Comparison of ENCODE assay signal across 8 mouse cellular contexts in the genomic region with DNA sequence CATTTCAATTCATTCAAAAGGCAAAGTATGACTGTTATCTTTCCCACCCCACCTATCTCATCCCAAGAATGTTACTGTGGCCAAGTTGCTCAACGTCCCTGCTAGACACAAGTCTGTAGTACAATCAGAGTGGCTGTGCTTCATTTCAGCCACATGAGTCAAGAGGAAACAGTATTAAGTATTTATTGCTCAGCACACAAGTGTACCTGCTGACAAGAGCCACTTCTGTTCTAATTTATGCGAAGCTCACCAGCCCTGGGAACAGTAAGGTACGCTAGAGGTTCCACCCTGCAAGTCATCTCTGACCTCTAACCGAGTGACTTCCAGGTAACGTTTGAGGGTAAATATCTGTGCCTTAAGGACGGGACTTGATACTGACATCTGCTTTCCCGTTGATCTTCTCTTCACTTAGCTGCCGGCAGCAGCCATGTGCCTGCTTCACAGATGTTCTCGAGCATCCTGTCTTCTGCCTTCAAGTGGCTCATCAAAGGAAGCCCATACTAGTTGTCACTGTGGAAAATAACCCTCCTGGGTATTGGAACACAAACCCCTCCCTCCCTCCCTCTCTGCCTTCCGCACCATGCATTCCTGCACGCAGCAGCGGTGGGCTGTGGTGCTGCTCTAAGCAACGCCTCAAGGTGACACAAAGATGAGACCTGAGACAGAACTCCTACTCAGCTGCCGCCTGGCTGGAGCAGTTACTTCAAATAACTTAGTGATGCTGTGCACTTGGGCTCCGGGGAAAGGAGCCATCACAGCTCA. TPM values are rescaled to one million over a fixed set of nuclear protein-coding genes. Genes with fewer than 3 reads are reported as not detected.
DNase-seq lines count a peak whose midpoint lies in the region; ATAC-seq lines count a peak whose summit lies in the region.

No protein-coding gene starts in this region.

- intact Hi-C loops in left cerebral cortex, postnatal 14 days (cut with DNase I) = no loop called here

- H3K4me1 ChIP-seq in brown adipose tissue, adult 24 weeks (ENCODE audit: control insufficient read depth, insufficient read depth, insufficient read length, low read length) = peaks cover 8% of the 10 kb centered on the region
- H3K4me1 ChIP-seq in intestine, embryonic 14.5 days (replicated peaks; ENCODE audit: control insufficient read depth, insufficient read depth, low read length) = peaks cover 9% of the 10 kb centered on the region

- ATAC-seq in intestine, embryonic 14.5 days (replicated peaks; ENCODE audit: low FRiP score, low TSS enrichment, low read depth) = no peak; the same call in 1 of the 2 replicates

- H3K27me3 ChIP-seq in intestine, embryonic 14.5 days (replicated peaks; ENCODE audit: control insufficient read depth, insufficient read depth, low read length) = no peaks in the 10 kb centered on the region

- H3K4me2 ChIP-seq in intestine, embryonic 14.5 days (ENCODE audit: low read length) = peak overlapping the region; percentile 33

- no peaks in the 10 kb centered on the region for H3K36me3 ChIP-seq in intestine, embryonic 14.5 days (ENCODE audit: control insufficient read depth, insufficient read depth, low read length)

- 21% methylated on average over 15 of the region's 15 CpGs for WGBS in intestine, embryonic 14.5 days

- H3K9me3 ChIP-seq in intestine, embryonic 14.5 days (ENCODE audit: control insufficient read depth, low read length) = no peaks in the 10 kb centered on the region

- no peak overlapping the region for H3K9ac ChIP-seq in intestine, embryonic 14.5 days (ENCODE audit: low read length)

- H3K4me3 ChIP-seq in brown adipose tissue, adult 24 weeks (ENCODE audit: insufficient read depth, low read depth, low read length) = peak overlapping the region; percentile 10; the same call in 1 of the 2 replicates
- 0 out of 2 replicates have a peak overlapping the region, but pooled peaks have one; percentile 1 for H3K4me3 ChIP-seq in intestine, embryonic 14.5 days (ENCODE audit: low read depth, low read length)

- H3K27ac ChIP-seq in brown adipose tissue, adult 24 weeks (replicated peaks; ENCODE audit: low read depth, low read length) = no peak overlapping the region
- no peak overlapping the region for H3K27ac ChIP-seq in intestine, embryonic 14.5 days (ENCODE audit: low read depth)

- DNase-seq in embryo, embryonic 10 days (ENCODE audit: low spot score) = peak; percentile 46
- no peak for DNase-seq in embryo, embryonic 10.5 days (ENCODE audit: low spot score)
- DNase-seq in intestine, embryonic 14.5 days (ENCODE audit: low spot score) = no peak
- DNase-seq in naive thymus-derived CD4-positive, alpha-beta T cell, adult 2 months (ENCODE audit: low read depth) = peak; percentile 87
- DNase-seq in left cerebral cortex, postnatal 14 days (ENCODE audit: low spot score in 2 of 2) = no peak
- DNase-seq in layer of hippocampus, adult 11-12 months (ENCODE audit: low spot score) = no peak
- DNase-seq in gastrocnemius, adult 18-20 months (ENCODE audit: low spot score) = no peak

RNA-seq across cellular contexts. Expression of a gene that starts 36.4 kb away (rescaled TPM):
- polyA plus RNA-seq in brown adipose tissue, adult 24 weeks (2012; ENCODE audit: insufficient read depth, insufficient read length, missing spikeins) = 16.0 and 16.7 TPM in 2 replicates
- polyA plus RNA-seq in intestine, embryonic 14.5 days (2014; fragmentation: Nextera tagmentation; extraction: Ambion mirVana) = 15.3 and 18.3 TPM in 2 replicates
- total RNA-seq in left cerebral cortex, postnatal 14 days (2021) = 10 to 100 TPM; 53.8 to 57.0 TPM
- total RNA-seq in gastrocnemius, adult 18-20 months (2021) = 1 to 10 TPM; 2.1 to 2.8 TPM

Comparison
In these comparisons a context has a peak if more than half of its experiments do, and no peak if none do; other contexts are left out.
1. DNase-seq: peak in embryo, embryonic 10 days (single experiment) and naive thymus-derived CD4-positive, alpha-beta T cell, adult 2 months (single experiment); none in embryo, embryonic 10.5 days (single experiment), intestine, embryonic 14.5 days (single experiment), left cerebral cortex, postnatal 14 days (0 of 2), layer of hippocampus, adult 11-12 months (single experiment) and gastrocnemius, adult 18-20 months (single experiment).
2. RNA of a gene that starts 36.4 kb away (total RNA-seq): 53.8 to 57.0 TPM in left cerebral cortex, postnatal 14 days; 2.1 to 2.8 TPM in gastrocnemius, adult 18-20 months; every median in the first group is over 10 times any median in the second.